Mouse (Mus musculus): Measurements from ENCODE around the gene Mical2.

Mical2 gene

GRCm38 (mm10) chr7:112453805-112454214 is 228.2 kb downstream of the Mical2 start:
- no peak for DNase-seq (ENCODE audit: low spot score in 2 of 2)

DNA sequence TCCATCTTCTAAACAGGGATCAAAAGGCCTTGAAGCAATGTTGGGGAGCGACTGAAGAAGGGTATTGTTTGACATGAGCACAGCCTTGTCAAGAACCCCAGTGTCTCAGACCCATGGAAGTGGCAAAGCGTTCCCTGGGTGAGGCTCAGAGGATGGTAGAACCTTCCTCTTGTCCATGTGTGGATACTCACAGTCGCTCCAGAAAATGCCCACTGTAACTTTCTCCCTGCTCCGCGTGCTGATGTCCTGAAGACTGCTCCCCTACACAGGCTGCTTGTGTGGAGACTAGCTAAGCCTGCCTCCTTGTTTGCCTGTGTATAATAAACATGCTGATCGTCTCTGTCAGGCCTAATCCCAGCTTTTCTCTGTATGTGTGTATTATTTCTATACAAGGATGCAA is 228.7 kb downstream of the Mical2 start:
- no peak for DNase-seq (ENCODE audit: low spot score in 2 of 2)

DNA sequence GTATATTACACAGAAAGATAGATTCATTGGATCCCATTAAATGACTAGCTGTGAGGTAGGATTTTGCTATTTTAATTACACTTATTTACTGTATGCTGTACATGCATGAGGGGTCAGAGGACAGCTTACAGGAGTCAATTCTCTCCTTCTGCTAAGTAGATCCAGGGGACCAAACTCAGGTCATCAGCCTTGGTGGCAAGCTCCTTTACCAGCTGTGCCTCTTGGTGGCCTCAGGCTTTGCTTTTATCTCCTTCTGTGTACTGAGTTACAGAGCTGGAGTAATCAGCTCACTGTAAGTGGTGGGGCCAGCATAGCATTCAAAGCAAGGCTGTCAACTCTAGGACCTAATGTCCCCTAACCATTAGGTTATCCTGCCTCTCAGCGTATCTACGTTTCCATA is 229.3 kb downstream of the Mical2 start:
- no peak for DNase-seq (ENCODE audit: low spot score in 2 of 2)

- no peak for DNase-seq (ENCODE audit: low spot score in 2 of 2)
These were observed 230.0 kb downstream of the Mical2 start for GRCm38 (mm10) chr7:112455566-112456110.

GRCm38 (mm10) chr7:112457373-112457772 is 231.7 kb downstream of the Mical2 start:
- no peak for DNase-seq (ENCODE audit: low spot score in 2 of 2)

- no peak for DNase-seq (ENCODE audit: low spot score in 2 of 2)
These were observed 232.3 kb downstream of the Mical2 start for GRCm38 (mm10) chr7:112457920-112458319.

DNA sequence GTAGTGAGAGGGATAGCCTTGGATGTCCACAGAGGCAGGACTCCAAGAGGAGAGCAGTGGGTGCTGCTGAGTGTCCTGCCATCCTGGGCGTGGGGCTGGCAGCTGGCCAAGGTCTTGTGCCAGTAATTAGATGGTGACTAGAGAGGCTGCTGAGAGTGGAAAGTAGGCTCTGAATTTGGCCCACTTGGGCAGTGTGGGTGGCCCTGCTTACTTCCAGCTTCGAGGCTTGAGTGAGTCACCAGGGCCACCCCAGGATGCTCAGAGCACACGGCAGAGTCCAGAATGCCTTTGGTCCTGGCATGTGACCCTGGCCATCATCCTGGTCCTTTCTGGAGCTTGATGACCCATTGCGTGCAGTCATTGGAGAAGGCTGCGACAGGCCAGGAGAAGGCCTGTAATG is 232.8 kb downstream of the Mical2 start:
- DNase-seq (ENCODE audit: low spot score in 2 of 2) = no peak

Data from heart, adult 9 months (tissue).